Mouse (Mus musculus) kidney, adult 9 months (tissue): ENCODE data around the gene Ppp3ca.

Source experiments
- DNase-seq: peaks from one replicate; pipeline ENCODE4 v3.0.0; 2022

The Ppp3ca gene

DNA sequence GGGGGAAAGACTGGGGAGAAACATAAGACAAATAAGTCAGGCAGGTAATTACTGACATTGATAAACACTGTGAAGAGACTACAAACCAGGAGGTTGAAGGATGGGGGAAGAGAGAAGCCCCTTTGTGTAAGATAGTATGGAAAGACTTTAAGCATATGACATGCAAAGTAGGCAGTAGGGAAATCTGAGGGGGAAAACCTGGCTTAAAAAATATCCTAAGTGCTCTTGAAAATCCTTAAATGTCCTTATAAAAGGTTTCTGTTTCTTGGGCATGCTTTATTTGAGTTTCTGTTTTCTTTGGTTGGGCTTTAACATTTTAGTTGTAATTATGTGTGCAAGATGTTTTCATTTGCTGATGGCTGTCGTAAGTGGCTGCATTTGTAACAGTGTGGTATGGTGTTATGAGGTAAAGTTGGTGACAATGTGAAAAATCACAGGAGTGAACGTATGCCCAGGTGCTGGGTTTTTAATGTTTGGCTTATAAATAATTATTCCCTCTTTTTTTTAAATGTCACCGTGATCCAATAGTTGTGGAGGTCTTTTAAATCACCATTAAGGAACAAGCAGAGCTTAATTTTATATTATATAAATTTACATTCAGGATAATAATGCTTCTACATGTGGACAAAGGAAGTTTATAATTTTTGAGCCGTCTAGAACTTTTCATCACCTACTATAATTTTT is 195.4 kb downstream of the Ppp3ca start:
- no peak for DNase-seq

DNA sequence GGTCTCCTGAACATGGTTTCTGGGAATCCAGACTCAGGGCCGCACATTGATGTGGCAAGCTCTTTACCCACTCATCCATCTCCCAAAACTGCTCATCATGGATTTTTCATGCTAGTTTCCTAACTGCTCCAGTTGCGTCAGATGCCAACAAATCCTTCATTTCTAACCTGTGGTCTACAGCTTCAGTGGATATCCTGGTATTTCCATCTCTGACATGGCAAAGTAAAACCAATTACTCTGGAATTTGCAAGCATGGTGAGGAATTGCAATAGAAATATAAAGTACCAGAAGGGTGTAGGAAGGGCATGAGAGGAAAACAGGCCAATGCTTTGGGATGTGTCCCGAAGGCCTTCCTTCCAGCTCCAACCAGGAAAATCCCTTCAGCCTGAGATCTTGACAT is 196.2 kb downstream of the Ppp3ca start:
- DNase-seq, result no peak

DNA sequence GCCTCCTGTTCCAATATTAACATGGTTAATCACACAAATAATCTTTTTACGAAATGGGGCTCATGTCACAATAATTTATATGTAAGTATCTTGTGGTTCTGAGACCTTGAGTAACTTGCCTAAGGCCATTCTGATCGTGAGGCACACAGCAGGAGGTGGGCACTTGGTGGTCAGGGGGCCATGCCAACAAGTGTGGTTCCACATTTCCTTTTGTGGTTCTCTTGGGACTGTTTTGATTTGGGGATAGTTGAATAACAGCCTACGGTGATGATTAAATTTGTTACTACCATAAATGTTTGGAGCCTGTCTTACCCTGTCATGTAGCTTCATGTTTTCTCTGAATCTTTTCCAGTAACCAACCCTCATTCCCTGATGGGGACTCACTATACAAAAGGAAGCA is 196.6 kb downstream of the Ppp3ca start:
- DNase-seq, result no peak

DNA sequence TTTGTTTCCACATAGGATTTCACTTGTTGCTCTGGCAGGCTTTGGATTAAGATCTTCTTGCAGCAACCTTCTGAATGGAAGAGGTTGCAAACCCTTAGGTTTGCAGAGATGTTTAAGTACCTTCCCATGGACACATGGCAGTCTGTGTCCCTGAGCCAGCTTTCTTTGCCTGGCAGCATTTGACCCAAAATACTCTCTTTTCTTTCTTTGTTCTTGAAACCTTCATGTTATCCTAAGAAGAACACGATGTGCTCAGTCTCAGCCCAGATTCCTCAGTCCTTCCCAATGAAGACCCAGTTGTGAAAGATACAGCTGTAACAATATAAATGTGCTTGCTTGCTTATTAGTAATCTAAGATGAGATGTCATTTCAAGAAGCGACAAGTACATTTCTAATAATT is 197.4 kb downstream of the Ppp3ca start:
- no peak for DNase-seq

DNA sequence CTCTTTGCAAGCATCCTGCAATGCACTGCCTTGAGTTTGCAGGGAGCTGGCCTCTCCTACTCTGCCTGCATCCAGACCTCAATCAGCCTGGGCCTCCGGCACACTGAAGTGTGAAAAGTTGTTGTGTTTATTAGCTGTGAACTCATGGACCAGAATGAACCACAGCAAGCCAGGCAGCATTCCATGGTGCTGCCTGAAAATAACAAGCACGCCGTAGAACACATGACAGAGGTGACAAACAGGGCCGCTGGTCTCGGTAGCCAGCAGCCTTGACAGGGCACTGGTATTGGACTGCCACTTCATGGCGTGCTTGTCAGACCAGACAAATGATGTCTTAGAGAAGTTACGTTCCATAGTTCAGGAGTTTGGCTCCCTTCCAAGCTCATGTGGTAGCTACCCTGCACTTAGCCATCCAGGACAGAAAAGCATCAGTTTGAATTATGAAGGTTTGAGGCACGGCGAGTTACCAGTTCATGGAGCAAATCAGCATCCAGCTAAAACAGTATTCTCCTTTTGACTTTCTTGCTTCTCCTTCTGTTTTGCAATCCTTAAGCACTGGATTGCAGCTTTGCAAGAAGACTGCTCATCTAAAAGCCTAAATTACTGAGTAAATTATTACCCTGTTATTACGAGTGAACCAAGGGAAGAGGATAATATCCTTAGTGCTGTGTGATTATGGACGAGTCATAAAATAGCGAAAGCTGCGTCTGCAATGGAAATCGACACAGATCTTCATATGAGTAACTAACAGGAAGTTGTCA is 202.0 kb downstream of the Ppp3ca start:
- peak; percentile 50 for DNase-seq

DNA sequence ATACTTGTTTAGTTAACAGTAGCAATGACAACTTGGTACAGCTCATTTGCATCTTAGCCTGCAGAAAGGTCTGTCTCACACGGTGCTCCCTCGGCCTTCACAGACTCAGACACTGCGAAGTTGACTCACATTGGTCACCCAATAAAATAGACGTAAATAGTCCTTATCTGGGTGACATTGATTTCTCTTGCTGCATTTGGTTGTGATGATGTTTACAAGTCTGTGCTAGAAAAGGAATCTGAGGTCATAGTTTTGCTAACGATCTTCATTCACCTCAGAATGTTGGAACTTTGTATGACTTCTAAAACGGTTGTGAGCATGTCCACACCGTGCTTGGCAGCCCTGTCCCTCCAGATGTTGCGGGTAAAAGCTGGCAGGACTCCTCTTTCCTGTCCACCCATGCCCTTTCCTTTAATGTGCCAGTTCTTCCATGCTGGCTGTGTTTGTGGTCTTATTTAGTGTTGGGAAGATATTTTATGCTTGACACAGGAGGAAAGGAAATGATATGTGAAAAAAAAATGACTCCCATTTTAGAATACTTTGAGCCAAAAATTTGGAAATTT is 202.7 kb downstream of the Ppp3ca start:
- peak; percentile 10 for DNase-seq

DNA sequence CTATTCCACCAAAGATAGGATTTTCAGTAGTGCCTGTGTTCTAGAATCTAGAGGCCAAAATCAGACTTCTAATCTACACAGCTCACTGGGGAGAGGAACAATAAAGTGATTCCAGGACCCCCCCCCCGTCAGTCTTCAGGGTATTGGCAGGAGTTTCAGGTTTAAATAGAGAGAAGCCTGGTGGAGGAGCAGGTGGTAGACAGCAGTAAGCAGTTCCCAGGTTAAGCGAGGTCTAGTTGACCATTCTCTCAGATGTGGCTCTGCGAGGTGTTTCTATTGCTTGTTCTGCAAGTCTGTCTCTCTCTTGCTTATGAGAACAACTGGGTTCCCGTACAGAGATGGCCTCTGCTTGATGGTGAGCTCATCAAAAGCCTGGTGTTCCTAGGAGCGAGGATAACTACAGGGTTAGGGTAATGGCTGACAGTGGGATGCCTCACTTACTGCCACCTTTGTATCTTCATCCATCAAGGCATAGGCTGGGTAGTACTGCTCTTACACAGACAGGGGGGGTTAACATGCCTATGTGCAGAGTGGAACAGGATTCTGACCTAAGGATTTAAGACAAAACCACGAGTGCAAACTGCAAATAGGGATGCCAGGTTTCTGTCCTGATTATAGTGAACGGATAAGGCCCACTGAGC is 204.0 kb downstream of the Ppp3ca start:
- DNase-seq, result no peak

DNA sequence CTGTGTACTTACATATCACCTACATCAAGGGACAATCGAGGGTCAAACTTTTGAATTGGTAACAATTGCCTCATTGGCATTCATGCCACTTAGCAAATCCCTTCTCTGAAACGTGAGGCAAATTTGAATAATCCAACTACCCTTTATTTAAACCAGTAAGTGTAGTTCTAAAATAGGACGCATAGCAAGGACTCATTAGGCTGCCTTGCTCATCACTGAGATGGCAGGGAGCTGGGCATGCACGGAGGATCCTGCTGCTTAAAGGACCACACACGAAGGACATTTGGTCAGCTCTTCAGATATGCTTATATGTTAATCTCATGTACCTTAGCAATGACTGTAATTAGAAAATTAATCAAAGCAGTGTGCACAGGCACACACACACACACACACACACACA is 204.6 kb downstream of the Ppp3ca start:
- no peak for DNase-seq

DNA sequence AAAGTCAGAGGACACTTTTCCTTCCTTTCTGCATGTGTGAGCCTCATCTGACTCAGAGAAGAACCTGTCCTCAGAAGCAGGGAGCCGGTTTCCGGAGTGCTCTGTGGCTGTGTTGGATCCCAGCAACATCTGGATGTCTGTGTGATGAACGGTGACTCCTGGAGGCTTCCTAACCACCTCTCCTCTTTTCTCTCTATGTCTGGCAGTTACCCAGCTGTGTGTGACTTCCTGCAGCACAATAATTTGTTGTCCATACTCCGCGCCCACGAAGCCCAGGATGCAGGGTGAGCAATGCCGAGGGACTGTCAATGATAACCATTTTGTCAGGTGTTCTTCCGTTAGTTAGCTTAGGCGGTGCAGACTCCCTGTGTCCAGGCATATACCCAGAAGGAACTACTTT is 217.8 kb downstream of the Ppp3ca start:
- DNase-seq, result no peak

DNA sequence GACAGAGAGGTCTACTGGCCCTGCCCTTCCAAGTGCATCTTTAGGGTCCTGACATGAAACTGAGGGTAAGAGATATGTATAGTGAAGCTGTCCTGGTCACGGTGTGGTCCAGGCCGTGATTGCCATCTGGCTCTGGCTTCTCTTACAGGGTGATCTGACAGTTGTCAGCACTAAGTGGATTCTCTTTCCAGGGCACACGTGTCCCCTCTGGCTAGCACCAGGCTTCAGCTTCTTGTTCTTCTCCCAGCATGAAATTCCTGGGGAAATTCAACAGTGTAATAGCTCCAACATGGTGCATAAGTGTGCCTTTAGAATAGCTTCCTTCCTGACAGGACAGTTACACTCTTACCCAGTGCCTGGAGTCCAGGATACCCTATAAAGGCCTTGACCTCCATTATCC is 222.2 kb downstream of the Ppp3ca start:
- DNase-seq, result no peak

DNA sequence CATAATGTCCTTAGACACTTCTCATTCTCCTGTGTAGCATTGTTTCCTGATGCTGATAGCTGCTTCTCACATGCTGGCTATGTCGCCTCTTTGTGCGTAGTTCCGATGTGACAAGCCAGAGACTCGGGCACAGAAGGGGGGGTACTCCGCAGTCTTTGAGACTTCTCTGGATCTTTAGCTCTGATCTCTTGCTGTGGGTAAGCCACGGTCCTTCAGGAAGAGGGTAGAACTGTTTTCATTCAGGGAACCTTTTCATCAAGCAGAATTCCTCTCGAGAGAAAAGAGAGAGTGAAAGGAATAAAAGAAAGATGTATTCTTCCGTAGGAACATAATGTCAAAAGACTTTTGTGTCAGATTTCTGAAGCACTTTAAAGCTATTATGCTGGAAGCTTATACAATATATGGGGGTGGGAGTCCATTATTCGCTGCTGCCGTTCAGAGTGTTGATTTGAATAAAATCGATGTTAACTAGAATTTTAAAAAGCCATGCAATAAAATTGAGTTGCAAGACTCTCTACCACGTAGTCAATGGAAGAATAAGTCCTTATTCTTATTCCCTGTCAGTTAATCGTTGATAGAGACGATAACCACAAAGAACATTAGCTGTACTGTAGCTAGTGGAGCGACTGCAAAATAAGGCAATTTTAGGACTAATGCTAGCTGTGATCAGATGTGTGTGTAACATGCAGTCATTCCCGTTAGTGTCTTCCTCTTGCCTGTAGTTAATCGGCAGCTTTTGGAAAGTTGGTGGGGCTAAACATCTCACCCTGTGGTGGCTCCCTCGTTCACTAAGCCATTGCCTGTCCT is 223.9 kb downstream of the Ppp3ca start:
- DNase-seq, result no peak

DNA sequence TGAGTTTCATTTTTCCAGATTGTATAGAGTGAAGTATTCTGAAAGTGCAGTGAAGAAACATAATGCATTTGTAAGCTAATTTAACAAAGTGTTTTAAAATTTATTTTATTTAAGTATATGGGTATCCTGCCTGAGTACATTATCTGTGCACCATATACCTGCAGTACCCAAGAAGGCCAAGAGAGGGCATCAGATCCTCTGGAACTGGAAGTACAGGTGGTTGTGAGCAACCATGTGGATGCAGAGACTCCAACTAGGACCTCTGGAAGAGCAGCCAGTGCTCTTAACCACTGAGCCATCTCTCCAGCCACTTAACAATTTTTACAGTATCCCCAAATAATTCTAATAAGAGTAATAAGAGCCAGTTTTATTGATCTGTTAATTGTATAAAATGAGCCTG is 225.6 kb downstream of the Ppp3ca start:
- peak; percentile 46 for DNase-seq

DNA sequence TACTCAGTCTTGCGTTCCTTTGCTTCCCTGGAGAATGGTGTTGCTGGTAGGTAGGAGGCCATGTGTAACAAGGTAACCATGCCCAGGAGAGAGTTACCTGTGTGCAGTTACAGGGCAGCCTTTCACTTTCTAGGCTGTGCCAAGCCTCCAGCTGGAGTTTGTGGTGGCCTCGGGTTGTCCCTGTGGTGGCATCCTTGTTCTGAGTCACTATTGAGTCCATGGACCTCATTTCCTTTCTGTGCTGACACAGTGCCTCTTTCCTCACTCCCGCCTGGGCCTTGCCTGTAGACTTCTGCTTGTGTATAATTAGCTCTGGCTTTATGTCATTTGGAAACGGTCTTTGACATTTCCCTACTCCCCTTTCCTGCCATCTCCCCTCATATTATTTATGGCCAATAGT is 226.4 kb downstream of the Ppp3ca start:
- no peak for DNase-seq

DNA sequence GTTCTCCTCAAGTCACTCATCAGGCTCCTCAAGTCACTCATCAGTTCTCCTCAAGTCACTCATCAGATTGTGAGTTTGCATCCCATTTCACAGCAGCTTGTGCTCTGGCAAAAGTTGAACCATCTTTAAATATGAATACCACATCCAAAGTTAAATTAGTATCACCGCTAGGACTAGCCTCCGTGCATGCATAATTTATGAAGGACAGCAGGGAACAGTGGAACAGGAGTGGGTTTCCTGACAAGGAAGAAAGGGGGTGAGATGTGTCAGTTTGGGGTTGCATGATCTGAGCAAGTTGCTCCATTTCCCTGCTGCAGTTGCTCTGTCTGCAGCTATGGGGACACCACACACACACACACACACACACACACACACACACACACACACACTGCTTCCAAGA is 229.8 kb downstream of the Ppp3ca start:
- DNase-seq, result no peak

DNA sequence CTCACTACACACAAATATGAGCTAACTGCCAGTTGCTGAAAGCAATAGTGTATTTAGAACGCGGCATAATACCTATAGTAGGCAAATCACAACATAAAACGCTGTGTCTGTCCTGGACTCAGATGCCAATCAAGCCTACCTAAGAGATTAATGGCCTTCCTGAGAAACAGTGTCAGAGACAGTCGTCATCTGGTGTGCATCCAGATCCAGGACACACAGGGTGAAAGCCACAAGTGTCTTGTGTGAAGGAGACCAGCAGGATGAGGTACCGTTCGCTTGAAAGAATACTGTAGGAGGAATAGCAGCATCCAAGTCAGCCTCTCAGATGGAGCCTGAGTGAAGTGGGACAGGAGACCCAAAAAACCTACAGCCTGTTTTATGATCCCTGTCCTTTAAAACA is 231.1 kb downstream of the Ppp3ca start:
- DNase-seq, result no peak

DNA sequence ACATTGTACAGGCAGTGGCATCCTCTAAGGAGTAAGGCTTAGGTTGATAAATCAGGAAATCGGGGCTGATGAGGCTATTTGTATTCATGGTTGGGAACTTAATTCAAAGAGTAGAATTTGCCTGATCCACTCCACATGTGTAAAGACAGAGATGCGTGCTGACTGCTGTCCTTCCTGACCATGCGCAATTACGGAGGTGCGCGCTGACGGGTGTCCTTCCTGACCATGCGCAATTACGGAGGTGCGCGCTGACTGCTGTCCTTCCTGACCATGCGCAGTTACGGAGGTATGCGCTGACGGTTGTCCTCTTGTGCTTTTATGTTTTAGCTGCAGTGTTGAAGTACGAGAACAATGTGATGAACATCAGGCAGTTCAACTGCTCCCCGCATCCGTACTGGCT is 232.9 kb downstream of the Ppp3ca start:
- no peak for DNase-seq

DNA sequence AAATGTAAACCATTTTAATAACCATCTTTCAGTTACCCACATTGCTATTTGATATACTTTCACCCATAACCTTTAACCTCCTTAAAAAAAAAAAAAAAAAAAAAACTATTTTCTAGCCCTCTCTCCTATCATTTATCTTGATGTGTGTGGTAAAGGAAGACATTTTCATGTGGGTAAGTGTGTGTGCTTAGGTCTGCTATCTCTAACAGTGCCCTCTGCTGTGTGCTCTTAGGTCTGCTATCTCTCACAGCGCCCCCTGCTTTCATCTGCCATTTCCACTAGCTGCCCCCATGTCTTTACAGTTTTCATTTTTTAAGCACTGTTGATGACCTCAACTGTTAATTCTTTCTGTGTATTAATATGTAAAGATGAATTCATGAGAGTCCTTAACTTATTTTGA is 235.7 kb downstream of the Ppp3ca start:
- DNase-seq, result peak; percentile 22

DNA sequence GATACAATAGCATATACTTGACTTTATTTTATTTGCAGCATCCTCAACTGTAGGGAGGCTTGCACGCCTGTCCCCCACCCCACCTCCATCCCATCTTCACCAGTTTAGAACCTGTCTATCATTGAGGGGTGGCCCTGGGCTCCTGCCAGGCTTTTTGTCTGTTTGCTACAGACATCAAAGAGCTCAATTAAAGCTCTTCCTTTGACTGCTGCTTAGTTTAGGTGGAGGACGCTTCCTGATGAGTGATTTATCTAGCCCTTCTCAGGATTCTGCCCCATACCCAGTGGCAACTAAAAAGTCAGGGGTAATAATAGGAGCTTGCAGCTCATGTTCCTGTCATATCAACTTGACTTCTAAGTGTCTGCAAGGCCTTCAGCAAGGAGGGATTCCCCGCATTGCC is 239.6 kb downstream of the Ppp3ca start:
- no peak for DNase-seq

DNA sequence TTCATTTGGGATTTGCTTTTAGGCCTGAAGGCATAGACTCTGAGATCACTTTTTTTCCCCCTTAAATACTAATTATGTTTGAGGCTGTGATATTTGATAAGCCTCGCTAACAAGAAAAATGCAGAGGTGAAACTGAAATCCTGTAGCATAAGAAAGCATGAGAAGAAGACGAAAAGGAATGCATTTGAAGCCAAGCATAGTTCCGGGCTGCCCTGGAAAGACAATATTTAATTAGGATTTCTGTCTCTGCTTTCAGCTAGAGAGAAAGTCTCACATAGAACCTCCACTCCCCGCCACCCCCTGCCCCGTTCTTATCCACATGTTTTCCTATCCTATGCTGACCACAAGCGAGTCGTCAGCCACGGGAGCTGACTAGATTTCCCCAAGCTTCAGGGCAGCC is 241.4 kb downstream of the Ppp3ca start:
- no peak for DNase-seq

DNA sequence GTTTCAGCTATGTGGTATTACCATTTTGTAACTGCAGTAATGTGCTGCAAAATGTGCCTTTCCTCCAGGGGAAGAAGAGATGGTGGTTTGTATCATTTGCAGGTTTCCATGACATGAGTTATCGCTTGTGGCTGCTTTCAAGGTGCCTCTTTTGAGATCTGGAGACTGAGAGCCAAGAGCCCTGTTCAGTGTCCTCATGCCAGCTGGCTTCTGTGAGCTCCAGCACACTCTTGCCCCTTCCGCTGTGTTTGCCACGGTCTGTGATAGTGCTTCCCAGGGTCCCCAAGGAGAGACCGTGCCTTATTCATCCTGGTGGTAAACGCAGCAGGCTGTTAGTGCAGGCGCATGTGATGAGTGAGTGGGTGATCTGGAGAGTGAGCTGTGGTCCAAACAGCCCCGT is 247.2 kb downstream of the Ppp3ca start:
- DNase-seq, result no peak

DNA sequence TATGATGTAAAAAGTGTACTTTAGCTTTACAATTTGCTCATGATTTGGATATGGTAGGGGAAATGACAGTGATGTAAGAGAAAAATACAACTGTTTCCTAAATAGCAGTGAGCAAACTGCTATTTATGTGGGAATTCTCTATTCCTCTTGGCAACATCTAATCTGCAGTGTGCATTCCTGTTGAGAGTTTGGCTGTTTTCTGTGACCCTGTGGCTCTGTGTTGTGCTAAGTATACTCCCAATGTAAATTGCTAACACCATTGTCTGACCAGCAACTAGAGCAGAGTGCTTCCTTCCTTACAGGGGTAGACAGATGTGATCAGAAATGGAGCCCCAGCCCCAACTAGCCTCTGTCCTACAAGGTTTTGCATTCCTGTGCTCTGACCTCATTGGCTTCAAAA is 263.1 kb downstream of the Ppp3ca start:
- no peak for DNase-seq

DNA sequence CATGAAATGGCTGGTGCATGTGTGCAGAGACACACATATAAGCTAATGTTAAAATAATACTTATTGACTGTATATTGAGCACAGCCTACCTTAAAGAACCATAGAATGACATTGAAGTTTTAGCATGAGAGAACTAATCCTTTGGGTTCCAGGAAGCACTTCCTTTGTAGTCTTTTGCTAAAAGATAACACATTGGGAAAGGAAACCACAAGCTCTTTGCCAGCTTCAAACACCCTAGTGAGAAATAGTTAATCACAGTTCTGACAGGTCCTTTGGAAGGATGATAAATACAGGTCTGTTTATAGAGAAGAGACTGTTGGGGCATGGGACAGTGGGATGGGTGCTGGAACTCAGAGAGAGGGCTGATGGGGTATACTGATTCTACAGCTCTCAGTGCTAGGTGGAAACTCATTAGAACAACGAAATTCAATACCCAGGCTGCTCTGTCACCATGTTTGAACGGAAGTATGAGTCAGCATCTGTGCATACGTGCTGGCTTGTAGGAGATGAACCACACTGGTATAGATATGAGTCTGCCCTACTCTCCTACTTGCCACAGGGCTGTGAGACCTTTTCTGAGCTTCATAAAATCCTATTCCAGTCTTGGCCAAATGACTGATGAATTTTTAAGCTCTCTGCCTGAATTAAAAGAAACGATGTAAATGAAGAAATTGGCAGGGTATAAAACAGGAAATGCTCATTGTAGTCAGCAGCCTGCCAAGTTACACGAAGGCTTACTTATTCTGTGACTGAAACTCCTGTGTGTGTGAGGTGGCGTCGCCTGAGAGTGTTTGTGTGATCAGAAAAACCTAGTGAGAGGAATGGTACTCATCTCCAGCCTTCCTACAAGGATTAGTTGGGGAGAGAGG is 271.0 kb downstream of the Ppp3ca start:
- no peak for DNase-seq
